Mouse (Mus musculus): ENCODE results near the gene Wdr54. TPM values are rescaled to one million over a fixed set of nuclear protein-coding genes. Genes with fewer than 3 reads are reported as not detected.
A peak's percentile ranks its signal among the peaks of the same experiment; 100 is the strongest.
"Not testable (repeated sequence)": the region's sequence is repeated elsewhere in the genome, so short reads cannot be mapped to it uniquely, and the experiment has no call there.

Gene Wdr54
- polyA plus RNA-seq, 1 experiment from 2014 or later: 0.85 TPM

- Histone ChIP-seq H3K4me1 (ENCODE audit: control insufficient read depth, low read depth, low read length) (peaks cover 23% of the 10 kb centered on the region), H3K9ac (ENCODE audit: low read depth, low read length) (peak overlapping the region; percentile 99), H3K4me3 (ENCODE audit: low read depth, low read length) (peak overlapping the region; percentile 95), H3K4me2 (ENCODE audit: low read depth, low read length) (peak overlapping the region; percentile 88), H3K9me3 (replicated peaks; ENCODE audit: control insufficient read depth, low read length) (no peaks in the 10 kb centered on the region), H3K27me3 (ENCODE audit: control insufficient read depth, insufficient read depth, low read depth, low read length) (peaks cover 30% of the 10 kb centered on the region), H3K27ac (ENCODE audit: low read length) (peak overlapping the region; percentile 88), H3K36me3 (ENCODE audit: control insufficient read depth, insufficient read depth) (no peaks in the 10 kb centered on the region)
- no peak for ATAC-seq (ENCODE audit: low read depth)
- 4% methylated on average over 6 of the region's 6 CpGs for WGBS (ENCODE audit: insufficient replicate concordance)
Measured at GRCm38 (mm10) chr6:83165026-83165606, 8.9 kb upstream of the Wdr54 start.

- Histone ChIP-seq H3K4me3 (ENCODE audit: low read depth, low read length) (peak overlapping the region; percentile 50), H3K27me3 (ENCODE audit: control insufficient read depth, insufficient read depth, low read depth, low read length) (peaks cover 33% of the 10 kb centered on the region), H3K9me3 (replicated peaks; ENCODE audit: control insufficient read depth, low read length) (no peaks in the 10 kb centered on the region), H3K4me2 (ENCODE audit: low read depth, low read length) (peak overlapping the region; percentile 67), H3K36me3 (ENCODE audit: control insufficient read depth, insufficient read depth) (no peaks in the 10 kb centered on the region), H3K9ac (ENCODE audit: low read depth, low read length) (peak overlapping the region; percentile 26; the same call in 1 of the 2 replicates), H3K27ac (ENCODE audit: low read length) (no peak overlapping the region), H3K4me1 (ENCODE audit: control insufficient read depth, low read depth, low read length) (peaks cover 21% of the 10 kb centered on the region)
- under 1% methylated on average over 8 of the region's 8 CpGs for WGBS (ENCODE audit: insufficient replicate concordance)
- no peak for ATAC-seq (ENCODE audit: low read depth)
Measured at GRCm38 (mm10) chr6:83162701-83163100, 6.5 kb upstream of the Wdr54 start.

GRCm38 (mm10) chr6:83161921-83162641, 5.9 kb upstream of the Wdr54 start:
- peak overlapping the region; percentile 26; the same call in 1 of the 2 replicates for H3K9ac ChIP-seq (ENCODE audit: low read depth, low read length)

GRCm38 (mm10) chr6:83161442-83161841, 5.2 kb upstream of the Wdr54 start:
- no peak overlapping the region for H3K27ac ChIP-seq (ENCODE audit: low read length)
- no peaks in the 10 kb centered on the region for H3K36me3 ChIP-seq (ENCODE audit: control insufficient read depth, insufficient read depth)
- peak overlapping the region; percentile 50 for H3K4me3 ChIP-seq (ENCODE audit: low read depth, low read length)
- H3K4me1 ChIP-seq (ENCODE audit: control insufficient read depth, low read depth, low read length): peaks cover 15% of the 10 kb centered on the region
- peak overlapping the region; percentile 67 for H3K4me2 ChIP-seq (ENCODE audit: low read depth, low read length)
- no peak for ATAC-seq (ENCODE audit: low read depth)
- peaks cover 33% of the 10 kb centered on the region for H3K27me3 ChIP-seq (ENCODE audit: control insufficient read depth, insufficient read depth, low read depth, low read length)
- 7% methylated on average over 19 of the region's 19 CpGs for WGBS (ENCODE audit: insufficient replicate concordance)
- no peak overlapping the region for H3K9ac ChIP-seq (ENCODE audit: low read depth, low read length)
- no peaks in the 10 kb centered on the region for H3K9me3 ChIP-seq (replicated peaks; ENCODE audit: control insufficient read depth, low read length)

More at GRCm38 (mm10) chr6:83161921-83162641, 5.9 kb upstream of the Wdr54 start:
- Histone ChIP-seq H3K27me3 (ENCODE audit: control insufficient read depth, insufficient read depth, low read depth, low read length) (peaks cover 33% of the 10 kb centered on the region), H3K9me3 (replicated peaks; ENCODE audit: control insufficient read depth, low read length) (no peaks in the 10 kb centered on the region), H3K4me2 (ENCODE audit: low read depth, low read length) (peak overlapping the region; percentile 67), H3K4me3 (ENCODE audit: low read depth, low read length) (peak overlapping the region; percentile 50), H3K27ac (ENCODE audit: low read length) (no peak overlapping the region), H3K4me1 (ENCODE audit: control insufficient read depth, low read depth, low read length) (peaks cover 18% of the 10 kb centered on the region), H3K36me3 (ENCODE audit: control insufficient read depth, insufficient read depth) (no peaks in the 10 kb centered on the region)
- 2% methylated on average over 46 of the region's 49 CpGs for WGBS (ENCODE audit: insufficient replicate concordance)
- ATAC-seq (ENCODE audit: low read depth): no peak

GRCm38 (mm10) chr6:83159456-83159855, 3.3 kb upstream of the Wdr54 start:
- WGBS (ENCODE audit: insufficient replicate concordance): 19% methylated on average over 3 of the region's 3 CpGs
- Histone ChIP-seq H3K4me1 (ENCODE audit: control insufficient read depth, low read depth, low read length) (peaks cover 13% of the 10 kb centered on the region), H3K27me3 (ENCODE audit: control insufficient read depth, insufficient read depth, low read depth, low read length) (peaks cover 48% of the 10 kb centered on the region)
- not testable (repeated sequence) for H3K4me3 ChIP-seq (ENCODE audit: low read depth, low read length); ATAC-seq (ENCODE audit: low read depth); H3K27ac ChIP-seq (ENCODE audit: low read length); H3K9me3 ChIP-seq (replicated peaks; ENCODE audit: control insufficient read depth, low read length); H3K4me2 ChIP-seq (ENCODE audit: low read depth, low read length); H3K36me3 ChIP-seq (ENCODE audit: control insufficient read depth, insufficient read depth); H3K9ac ChIP-seq (ENCODE audit: low read depth, low read length)

GRCm38 (mm10) chr6:83155552-83156238, 502 bp downstream of the Wdr54 start:
- H3K4me1 ChIP-seq (ENCODE audit: control insufficient read depth, low read depth, low read length): peaks cover 6% of the 10 kb centered on the region
- 11% methylated on average over 23 of the region's 23 CpGs for WGBS (ENCODE audit: insufficient replicate concordance)
- no peak overlapping the region for H3K9ac ChIP-seq (ENCODE audit: low read depth, low read length)
- no peaks in the 10 kb centered on the region for H3K9me3 ChIP-seq (replicated peaks; ENCODE audit: control insufficient read depth, low read length)
- H3K36me3 ChIP-seq (ENCODE audit: control insufficient read depth, insufficient read depth): no peaks in the 10 kb centered on the region
- H3K27me3 ChIP-seq (ENCODE audit: control insufficient read depth, insufficient read depth, low read depth, low read length): peaks cover 24% of the 10 kb centered on the region
- no peak overlapping the region for H3K27ac ChIP-seq (ENCODE audit: low read length)
- no peak for ATAC-seq (ENCODE audit: low read depth)
- H3K4me3 ChIP-seq (ENCODE audit: low read depth, low read length): peak overlapping the region; percentile 56
- H3K4me2 ChIP-seq (ENCODE audit: low read depth, low read length): peak overlapping the region; percentile 82

- Histone ChIP-seq H3K27me3 (ENCODE audit: control insufficient read depth, insufficient read depth, low read depth, low read length) (peaks cover 15% of the 10 kb centered on the region), H3K36me3 (ENCODE audit: control insufficient read depth, insufficient read depth) (no peaks in the 10 kb centered on the region), H3K4me2 (ENCODE audit: low read depth, low read length) (no peak overlapping the region), H3K9me3 (replicated peaks; ENCODE audit: control insufficient read depth, low read length) (no peaks in the 10 kb centered on the region), H3K4me1 (ENCODE audit: control insufficient read depth, low read depth, low read length) (peaks cover 6% of the 10 kb centered on the region), H3K27ac (ENCODE audit: low read length) (no peak overlapping the region), H3K4me3 (ENCODE audit: low read depth, low read length) (no peak overlapping the region), H3K9ac (ENCODE audit: low read depth, low read length) (no peak overlapping the region)
- 39% methylated on average over 5 of the region's 5 CpGs for WGBS (ENCODE audit: insufficient replicate concordance)
- peak; percentile 42 for ATAC-seq (ENCODE audit: low read depth)
Measured at GRCm38 (mm10) chr6:83153485-83153884, 2.7 kb downstream of the Wdr54 start.

GRCm38 (mm10) chr6:83153038-83153437, 3.2 kb downstream of the Wdr54 start:
- Histone ChIP-seq H3K27ac (ENCODE audit: low read length) (no peak overlapping the region), H3K9ac (ENCODE audit: low read depth, low read length) (no peak overlapping the region), H3K9me3 (replicated peaks; ENCODE audit: control insufficient read depth, low read length) (no peaks in the 10 kb centered on the region), H3K27me3 (ENCODE audit: control insufficient read depth, insufficient read depth, low read depth, low read length) (peaks cover 15% of the 10 kb centered on the region), H3K4me3 (ENCODE audit: low read depth, low read length) (no peak overlapping the region), H3K4me1 (ENCODE audit: control insufficient read depth, low read depth, low read length) (peaks cover 6% of the 10 kb centered on the region), H3K36me3 (ENCODE audit: control insufficient read depth, insufficient read depth) (no peaks in the 10 kb centered on the region), H3K4me2 (ENCODE audit: low read depth, low read length) (no peak overlapping the region)
- 72% methylated on average over 12 of the region's 12 CpGs for WGBS (ENCODE audit: insufficient replicate concordance)
- ATAC-seq (ENCODE audit: low read depth): 0 out of 2 replicates have a peak, but pooled peaks have one; percentile 30

GRCm38 (mm10) chr6:83151721-83152120, 4.5 kb downstream of the Wdr54 start:
- H3K9me3 ChIP-seq (replicated peaks; ENCODE audit: control insufficient read depth, low read length): no peaks in the 10 kb centered on the region
- H3K9ac ChIP-seq (ENCODE audit: low read depth, low read length): no peak overlapping the region
- H3K4me1 ChIP-seq (ENCODE audit: control insufficient read depth, low read depth, low read length): peaks cover 6% of the 10 kb centered on the region
- WGBS (ENCODE audit: insufficient replicate concordance): 35% methylated on average over 8 of the region's 8 CpGs
- ATAC-seq (ENCODE audit: low read depth): no peak
- no peak overlapping the region for H3K4me3 ChIP-seq (ENCODE audit: low read depth, low read length)
- H3K27ac ChIP-seq (ENCODE audit: low read length): no peak overlapping the region
- H3K27me3 ChIP-seq (ENCODE audit: control insufficient read depth, insufficient read depth, low read depth, low read length): peaks cover 15% of the 10 kb centered on the region
- H3K36me3 ChIP-seq (ENCODE audit: control insufficient read depth, insufficient read depth): no peaks in the 10 kb centered on the region
- H3K4me2 ChIP-seq (ENCODE audit: low read depth, low read length): no peak overlapping the region

Measured in liver, embryonic 16.5 days (tissue).